Mouse (Mus musculus): ENCODE measurements around the gene Glp1r. TPM values are rescaled to one million over a fixed set of nuclear protein-coding genes. Genes with fewer than 3 reads are reported as not detected.

Gene Glp1r
- polyA plus RNA-seq, 1 experiment from 2014 or later = 0.49 TPM

GRCm38 (mm10) chr17:30932836-30933235, 31.2 kb downstream of the Glp1r start:
- Histone ChIP-seq H3K9me3 (replicated peaks; ENCODE audit: control insufficient read depth, low read length) (no peaks in the 10 kb centered on the region), H3K9ac (ENCODE audit: low read length) (no peak overlapping the region), H3K36me3 (ENCODE audit: control insufficient read depth, insufficient read depth) (no peaks in the 10 kb centered on the region), H3K4me1 (ENCODE audit: control insufficient read depth, insufficient read depth, low read length) (peaks cover under 1% of the 10 kb centered on the region; the same call in 1 of the 2 replicates), H3K27me3 (ENCODE audit: control insufficient read depth, insufficient read depth, low read length) (no peaks in the 10 kb centered on the region), H3K27ac (ENCODE audit: low read length) (no peak overlapping the region), H3K4me2 (ENCODE audit: low read depth, low read length) (no peak overlapping the region), H3K4me3 (ENCODE audit: low read length) (no peak overlapping the region)
- WGBS = 85% methylated on average over 5 of the region's 5 CpGs
- no peak for ATAC-seq (replicated peaks; ENCODE audit: extremely low read depth, insufficient read depth, low FRiP score)

GRCm38 (mm10) chr17:30935301-30935700, 33.7 kb downstream of the Glp1r start:
- Histone ChIP-seq H3K27ac (ENCODE audit: low read length) (no peak overlapping the region), H3K4me2 (ENCODE audit: low read depth, low read length) (no peak overlapping the region), H3K4me3 (ENCODE audit: low read length) (no peak overlapping the region), H3K36me3 (ENCODE audit: control insufficient read depth, insufficient read depth) (no peaks in the 10 kb centered on the region), H3K27me3 (ENCODE audit: control insufficient read depth, insufficient read depth, low read length) (no peaks in the 10 kb centered on the region), H3K9me3 (replicated peaks; ENCODE audit: control insufficient read depth, low read length) (no peaks in the 10 kb centered on the region), H3K9ac (ENCODE audit: low read length) (no peak overlapping the region), H3K4me1 (ENCODE audit: control insufficient read depth, insufficient read depth, low read length) (peaks cover 12% of the 10 kb centered on the region)
- ATAC-seq (replicated peaks; ENCODE audit: extremely low read depth, insufficient read depth, low FRiP score) = no peak
- WGBS = 59% methylated on average over 5 of the region's 5 CpGs

- Histone ChIP-seq H3K9ac (ENCODE audit: low read length) (no peak overlapping the region), H3K4me2 (ENCODE audit: low read depth, low read length) (0 out of 2 replicates have a peak overlapping the region, but pooled peaks have one; percentile 2), H3K4me3 (ENCODE audit: low read length) (no peak overlapping the region), H3K36me3 (ENCODE audit: control insufficient read depth, insufficient read depth) (no peaks in the 10 kb centered on the region), H3K27me3 (ENCODE audit: control insufficient read depth, insufficient read depth, low read length) (no peaks in the 10 kb centered on the region), H3K9me3 (replicated peaks; ENCODE audit: control insufficient read depth, low read length) (no peaks in the 10 kb centered on the region), H3K4me1 (ENCODE audit: control insufficient read depth, insufficient read depth, low read length) (peaks cover 12% of the 10 kb centered on the region), H3K27ac (ENCODE audit: low read length) (no peak overlapping the region; the same call in 1 of the 2 replicates)
- WGBS = 15% methylated on average over 9 of the region's 9 CpGs
- peak; percentile 83 for ATAC-seq (replicated peaks; ENCODE audit: extremely low read depth, insufficient read depth, low FRiP score)
These were observed 36.9 kb downstream of the Glp1r start for GRCm38 (mm10) chr17:30938554-30938953.

GRCm38 (mm10) chr17:30948382-30948781, 46.8 kb downstream of the Glp1r start:
- Histone ChIP-seq H3K9ac (ENCODE audit: low read length) (no peak overlapping the region), H3K27ac (ENCODE audit: low read length) (no peak overlapping the region), H3K9me3 (replicated peaks; ENCODE audit: control insufficient read depth, low read length) (no peaks in the 10 kb centered on the region), H3K27me3 (ENCODE audit: control insufficient read depth, insufficient read depth, low read length) (no peaks in the 10 kb centered on the region), H3K4me1 (ENCODE audit: control insufficient read depth, insufficient read depth, low read length) (no peaks in the 10 kb centered on the region), H3K36me3 (ENCODE audit: control insufficient read depth, insufficient read depth) (no peaks in the 10 kb centered on the region), H3K4me3 (ENCODE audit: low read length) (no peak overlapping the region), H3K4me2 (ENCODE audit: low read depth, low read length) (no peak overlapping the region)
- 55% methylated on average over 1 of the region's 1 CpGs for WGBS
- ATAC-seq (replicated peaks; ENCODE audit: extremely low read depth, insufficient read depth, low FRiP score) = peak; percentile 32; the same call in 1 of the 2 replicates

- no peaks in the 10 kb centered on the region for H3K36me3 ChIP-seq (ENCODE audit: control insufficient read depth, insufficient read depth)
- H3K27ac ChIP-seq (ENCODE audit: low read length) = no peak overlapping the region
- no peak for ATAC-seq (replicated peaks; ENCODE audit: extremely low read depth, insufficient read depth, low FRiP score)
- H3K4me3 ChIP-seq (ENCODE audit: low read length) = no peak overlapping the region
- WGBS = 5% methylated on average over 7 of the region's 7 CpGs
- H3K9me3 ChIP-seq (replicated peaks; ENCODE audit: control insufficient read depth, low read length) = no peaks in the 10 kb centered on the region
- 0 out of 2 replicates have a peak, but pooled peaks cover 3% of the 10 kb centered on the region for H3K27me3 ChIP-seq (ENCODE audit: control insufficient read depth, insufficient read depth, low read length)
- H3K4me2 ChIP-seq (ENCODE audit: low read depth, low read length) = no peak overlapping the region
- no peak overlapping the region for H3K9ac ChIP-seq (ENCODE audit: low read length)
- no peaks in the 10 kb centered on the region for H3K4me1 ChIP-seq (ENCODE audit: control insufficient read depth, insufficient read depth, low read length)
These were observed 49.2 kb downstream of the Glp1r start for GRCm38 (mm10) chr17:30950780-30951179.

GRCm38 (mm10) chr17:30951600-30951999, 50.0 kb downstream of the Glp1r start:
- H3K27me3 ChIP-seq (ENCODE audit: control insufficient read depth, insufficient read depth, low read length) = 0 out of 2 replicates have a peak, but pooled peaks cover 3% of the 10 kb centered on the region
- H3K9ac ChIP-seq (ENCODE audit: low read length) = no peak overlapping the region
- 68% methylated on average over 8 of the region's 8 CpGs for WGBS
- no peaks in the 10 kb centered on the region for H3K36me3 ChIP-seq (ENCODE audit: control insufficient read depth, insufficient read depth)
- no peak overlapping the region for H3K27ac ChIP-seq (ENCODE audit: low read length)
- H3K4me3 ChIP-seq (ENCODE audit: low read length) = no peak overlapping the region
- H3K4me2 ChIP-seq (ENCODE audit: low read depth, low read length) = no peak overlapping the region
- H3K4me1 ChIP-seq (ENCODE audit: control insufficient read depth, insufficient read depth, low read length) = no peaks in the 10 kb centered on the region
- ATAC-seq (replicated peaks; ENCODE audit: extremely low read depth, insufficient read depth, low FRiP score) = no peak
- no peaks in the 10 kb centered on the region for H3K9me3 ChIP-seq (replicated peaks; ENCODE audit: control insufficient read depth, low read length)

- Histone ChIP-seq H3K9me3 (replicated peaks; ENCODE audit: control insufficient read depth, low read length) (no peaks in the 10 kb centered on the region), H3K4me2 (ENCODE audit: low read depth, low read length) (no peak within 1 kb of the TSS), H3K4me1 (ENCODE audit: control insufficient read depth, insufficient read depth, low read length) (no peaks in the 10 kb centered on the region), H3K27me3 (ENCODE audit: control insufficient read depth, insufficient read depth, low read length) (0 out of 2 replicates have a peak, but pooled peaks cover 3% of the 10 kb centered on the region), H3K9ac (ENCODE audit: low read length) (no peak within 1 kb of the TSS), H3K27ac (ENCODE audit: low read length) (no peak within 1 kb of the TSS), H3K4me3 (ENCODE audit: low read length) (no peak within 1 kb of the TSS), H3K36me3 (ENCODE audit: control insufficient read depth, insufficient read depth) (no peaks in the 10 kb centered on the region)
- ATAC-seq (replicated peaks; ENCODE audit: extremely low read depth, insufficient read depth, low FRiP score) = no peak
- WGBS = 48% methylated on average over 10 of the region's 10 CpGs
These were observed 52.7 kb downstream of the Glp1r start, which contains the start of gene Umodl1 for GRCm38 (mm10) chr17:30954340-30954739. Gene Umodl1 (plus strand): TSS chr17:30954640.

GRCm38 (mm10) chr17:30961936-30962592, 60.4 kb downstream of the Glp1r start:
- Histone ChIP-seq H3K27ac (ENCODE audit: low read length) (no peak overlapping the region), H3K4me3 (ENCODE audit: low read length) (no peak overlapping the region), H3K9ac (ENCODE audit: low read length) (no peak overlapping the region), H3K27me3 (ENCODE audit: control insufficient read depth, insufficient read depth, low read length) (no peaks in the 10 kb centered on the region; the same call in 1 of the 2 replicates), H3K4me1 (ENCODE audit: control insufficient read depth, insufficient read depth, low read length) (no peaks in the 10 kb centered on the region), H3K4me2 (ENCODE audit: low read depth, low read length) (no peak overlapping the region), H3K36me3 (ENCODE audit: control insufficient read depth, insufficient read depth) (no peaks in the 10 kb centered on the region), H3K9me3 (replicated peaks; ENCODE audit: control insufficient read depth, low read length) (no peaks in the 10 kb centered on the region)
- ATAC-seq (replicated peaks; ENCODE audit: extremely low read depth, insufficient read depth, low FRiP score) = peak; percentile 41; the same call in 1 of the 2 replicates
- WGBS = 49% methylated on average over 7 of the region's 7 CpGs

GRCm38 (mm10) chr17:30962880-30963279, 61.3 kb downstream of the Glp1r start:
- no peak overlapping the region for H3K4me2 ChIP-seq (ENCODE audit: low read depth, low read length)
- no peaks in the 10 kb centered on the region for H3K4me1 ChIP-seq (ENCODE audit: control insufficient read depth, insufficient read depth, low read length)
- H3K36me3 ChIP-seq (ENCODE audit: control insufficient read depth, insufficient read depth) = no peaks in the 10 kb centered on the region
- no peak for ATAC-seq (replicated peaks; ENCODE audit: extremely low read depth, insufficient read depth, low FRiP score)
- H3K27me3 ChIP-seq (ENCODE audit: control insufficient read depth, insufficient read depth, low read length) = no peaks in the 10 kb centered on the region; the same call in 1 of the 2 replicates
- H3K9me3 ChIP-seq (replicated peaks; ENCODE audit: control insufficient read depth, low read length) = no peaks in the 10 kb centered on the region
- 51% methylated on average over 2 of the region's 2 CpGs for WGBS
- H3K4me3 ChIP-seq (ENCODE audit: low read length) = no peak overlapping the region
- H3K27ac ChIP-seq (ENCODE audit: low read length) = no peak overlapping the region
- no peak overlapping the region for H3K9ac ChIP-seq (ENCODE audit: low read length)
